Mouse (Mus musculus) forebrain, embryonic 12.5 days (tissue): ENCODE measurements around the gene Nacc1. TPM values are rescaled to one million over a fixed set of nuclear protein-coding genes. Genes with fewer than 3 reads are reported as not detected.

Experiments
- ATAC-seq: fragments of 200-750 bp; cut with Nextera tagmentation; 2 replicates; pipeline ENCODE4 v1.8.0; 2017; ENCODE audit warnings: moderate TSS enrichment; ENCODE audit not compliant: low FRiP score
- H3K27ac ChIP-seq: fragments of 300-500 bp; sonication (generic); 2 replicates; pipeline ENCODE4 v1.5.1; 2016; ENCODE audit warnings: mild to moderate bottlenecking
- H3K27me3 ChIP-seq: fragments of 300-500 bp; sonication (generic); 2 replicates; pipeline ENCODE4 v1.6.1; 2016; ENCODE audit warnings: mild to moderate bottlenecking
- H3K36me3 ChIP-seq: fragments of 300-500 bp; sonication (generic); replicated peaks from 2 replicates; pipeline ENCODE4 v1.6.1; 2016; ENCODE audit warnings: mild to moderate bottlenecking
- H3K4me1 ChIP-seq: fragments of 300-500 bp; sonication (generic); 2 replicates; pipeline ENCODE4 v1.6.1; 2016
- H3K4me2 ChIP-seq: fragments of 300-500 bp; sonication (generic); 2 replicates; pipeline ENCODE4 v1.6.1; 2016; ENCODE audit warnings: mild to moderate bottlenecking, moderate library complexity
- H3K4me3 ChIP-seq: fragments of 300-500 bp; sonication (generic); replicated peaks from 2 replicates; pipeline ENCODE4 v1.5.1; 2016; ENCODE audit warnings: mild to moderate bottlenecking
- H3K9ac ChIP-seq: fragments of 300-500 bp; sonication (generic); 2 replicates; pipeline ENCODE4 v1.6.1; 2016; ENCODE audit warnings: mild to moderate bottlenecking
- H3K9me3 ChIP-seq: fragments of 300-500 bp; sonication (generic); 2 replicates; pipeline ENCODE4 v1.6.1; 2016
- WGBS: fragments of 180-500 bp; shearing (Covaris S2); methylation state at CpG from one replicate; pipeline ENCODE4 v1.1.7; 2016; 5-methylcytosine and 5-hydroxymethylcytosine counted together
- polyA plus RNA-seq: library from polyadenylated mRNA; unstranded; fragments of >200 nt; fragmentation: Nextera tagmentation; extraction: Ambion mirVana; gene quantifications from 2 replicates; pipeline ENCODE4 v1.2.1, GENCODE M21; 2016

Gene Nacc1
- polyA plus RNA-seq, 1 experiment from 2014 or later, result 22.8 TPM

DNA sequence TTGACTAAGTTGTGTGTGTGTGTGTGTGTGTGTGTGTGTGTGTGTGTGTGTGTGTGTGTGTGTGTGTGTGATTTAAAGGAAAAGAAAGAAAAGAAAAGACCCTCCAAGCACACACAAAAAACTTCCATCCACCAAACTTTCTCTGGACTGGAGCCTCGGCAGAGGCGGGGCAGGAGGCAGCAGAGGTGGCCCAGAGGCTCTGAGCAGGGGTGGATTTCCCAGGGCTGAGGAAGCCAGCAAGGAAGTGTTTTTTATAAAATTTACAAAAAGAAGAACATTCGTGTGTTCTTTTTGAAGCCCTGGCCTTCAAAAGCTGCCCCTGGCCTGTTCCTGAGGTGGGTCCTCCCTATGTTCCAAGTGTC lies 25.1 kb upstream of the Nacc1 start:
- peaks cover 84% of the 10 kb centered on the region for H3K4me1 ChIP-seq
- ATAC-seq, result peak; percentile 48
- no peak overlapping the region for H3K4me3 ChIP-seq
- H3K4me2 ChIP-seq, result no peak overlapping the region
- 4% methylated on average over 3 of the region's 3 CpGs for WGBS
- no peaks in the 10 kb centered on the region for H3K9me3 ChIP-seq
- H3K27me3 ChIP-seq, result peaks cover 57% of the 10 kb centered on the region
- H3K27ac ChIP-seq, result peak overlapping the region; percentile 96
- H3K36me3 ChIP-seq, result peaks cover 7% of the 10 kb centered on the region; the same call in 1 of the 2 replicates
- 0 out of 2 replicates have a peak overlapping the region, but pooled peaks have one; percentile 38 for H3K9ac ChIP-seq

DNA sequence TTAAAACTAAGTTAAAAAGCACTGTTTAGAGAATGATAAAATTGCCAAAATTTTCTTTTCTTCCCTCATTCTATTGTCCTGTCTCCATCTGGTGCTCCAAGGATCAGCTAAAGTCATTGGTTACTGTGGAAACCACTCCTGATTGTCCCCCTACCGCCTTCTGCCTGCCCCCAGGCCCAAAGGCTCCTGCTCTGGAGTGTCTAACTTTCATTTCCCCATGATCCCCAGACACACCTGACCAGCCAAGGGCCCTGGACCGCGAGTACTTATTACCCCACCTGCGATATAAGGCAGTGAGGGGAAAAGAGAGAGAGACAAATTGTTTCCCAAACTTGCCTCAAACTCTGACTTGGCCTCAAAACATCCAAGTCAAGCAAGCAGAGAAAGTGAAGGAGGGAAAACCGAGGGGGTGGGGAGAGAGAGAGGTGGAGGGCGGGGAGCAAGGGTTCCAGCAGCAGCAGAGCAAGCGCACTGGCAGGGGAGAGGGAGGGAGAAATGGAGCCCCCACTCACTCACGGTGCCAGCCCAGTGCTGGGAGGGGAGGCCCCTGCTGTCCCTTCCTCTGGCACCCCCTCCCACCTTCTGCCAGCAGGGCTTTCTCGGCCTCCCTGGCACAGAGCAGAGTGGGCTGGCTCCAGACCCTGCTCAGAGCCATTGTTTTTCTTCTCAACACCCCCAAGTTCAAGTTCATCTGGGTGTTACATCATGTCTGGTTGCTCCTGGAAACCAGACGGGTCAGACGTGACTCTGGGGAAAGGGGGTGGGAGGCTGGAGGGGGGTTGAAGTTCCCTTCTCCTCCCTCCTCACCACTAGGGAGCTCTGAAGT lies 24.5 kb upstream of the Nacc1 start:
- H3K4me3 ChIP-seq, result no peak overlapping the region
- WGBS, result 8% methylated on average over 11 of the region's 11 CpGs
- peaks cover 57% of the 10 kb centered on the region for H3K27me3 ChIP-seq
- H3K4me1 ChIP-seq, result peaks cover 90% of the 10 kb centered on the region
- H3K4me2 ChIP-seq, result peak overlapping the region; percentile 15
- peak overlapping the region; percentile 96 for H3K27ac ChIP-seq
- ATAC-seq, result peak; percentile 88
- 0 out of 2 replicates have a peak, but pooled peaks cover 1% of the 10 kb centered on the region for H3K36me3 ChIP-seq
- H3K9ac ChIP-seq, result peak overlapping the region; percentile 39
- no peaks in the 10 kb centered on the region for H3K9me3 ChIP-seq

GRCm38 (mm10) chr8:84711312-84711711 lies 23.6 kb upstream of the Nacc1 start:
- Histone ChIP-seq H3K9me3 (no peaks in the 10 kb centered on the region), H3K4me2 (peak overlapping the region; percentile 15; the same call in 1 of the 2 replicates), H3K9ac (peak overlapping the region; percentile 39; the same call in 1 of the 2 replicates), H3K4me3 (no peak overlapping the region), H3K4me1 (peaks cover 93% of the 10 kb centered on the region), H3K27me3 (peaks cover 59% of the 10 kb centered on the region), H3K36me3 (no peaks in the 10 kb centered on the region), H3K27ac (peak overlapping the region; percentile 96)
- ATAC-seq, result no peak
- WGBS, result 40% methylated on average over 3 of the region's 3 CpGs

DNA sequence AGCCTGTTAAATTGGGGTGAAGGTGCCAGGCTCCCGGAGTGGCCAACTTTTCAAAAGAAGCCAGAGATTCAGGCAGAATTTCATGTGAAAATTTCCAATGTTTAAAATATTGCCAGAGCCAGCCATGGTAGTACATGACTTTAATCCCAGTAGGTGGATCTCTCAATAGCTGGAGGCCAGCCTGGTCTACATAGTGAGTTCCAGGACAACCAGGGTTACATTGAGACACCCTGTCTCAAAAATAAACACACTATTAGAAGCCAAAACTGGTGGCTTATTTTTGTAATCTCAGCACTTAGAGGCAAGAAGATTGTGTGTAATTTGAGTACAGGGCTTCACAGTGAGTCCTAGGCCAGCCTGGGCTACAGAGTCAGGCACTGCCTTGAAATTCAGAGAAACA lies 22.3 kb upstream of the Nacc1 start:
- ATAC-seq, result no peak
- peak overlapping the region; percentile 84 for H3K27ac ChIP-seq
- H3K4me3 ChIP-seq, result no peak overlapping the region
- H3K9me3 ChIP-seq, result no peaks in the 10 kb centered on the region
- H3K9ac ChIP-seq, result peak overlapping the region; percentile 12; the same call in 1 of the 2 replicates
- peaks cover 92% of the 10 kb centered on the region for H3K4me1 ChIP-seq
- 90% methylated on average over 1 of the region's 1 CpGs for WGBS
- peaks cover 60% of the 10 kb centered on the region for H3K27me3 ChIP-seq
- H3K4me2 ChIP-seq, result no peak overlapping the region
- H3K36me3 ChIP-seq, result no peaks in the 10 kb centered on the region

DNA sequence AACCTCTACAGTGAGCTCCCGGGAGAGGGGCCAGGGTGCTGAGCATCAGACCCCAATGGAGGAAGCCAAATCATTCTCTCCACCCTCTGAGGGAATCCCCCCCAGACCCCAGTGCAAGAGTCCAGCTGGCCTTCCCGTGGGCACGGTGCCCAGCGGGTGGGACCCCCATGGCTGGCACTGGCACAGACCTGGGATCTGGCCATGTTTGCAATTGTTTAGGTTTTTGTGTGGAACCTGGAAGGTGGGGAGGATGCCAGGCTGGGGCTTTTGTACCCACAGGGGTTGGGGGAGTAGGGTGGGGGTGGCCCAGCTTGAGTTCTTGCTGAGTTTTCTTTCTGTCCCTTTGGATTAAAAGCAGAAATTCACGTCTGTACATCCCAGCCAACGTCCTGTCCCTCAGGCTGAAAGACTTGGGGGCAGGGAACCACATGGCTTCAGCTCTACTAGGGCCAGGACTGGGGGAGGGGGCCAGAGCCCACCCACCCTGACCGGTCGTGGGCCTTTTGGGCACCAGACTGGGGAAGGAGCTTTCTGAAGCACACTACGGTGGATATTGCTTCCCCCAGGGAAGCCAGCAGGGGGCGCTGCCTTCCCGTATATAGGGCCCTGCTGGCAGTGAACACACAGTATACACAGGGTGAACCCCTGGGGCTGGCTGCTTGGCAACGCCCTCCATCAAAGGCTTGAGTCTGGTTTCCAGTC lies 21.3 kb upstream of the Nacc1 start:
- peak; percentile 73 for ATAC-seq
- Histone ChIP-seq H3K4me1 (peaks cover 91% of the 10 kb centered on the region), H3K27me3 (peaks cover 60% of the 10 kb centered on the region), H3K9me3 (no peaks in the 10 kb centered on the region), H3K36me3 (no peaks in the 10 kb centered on the region), H3K27ac (peak overlapping the region; percentile 84), H3K4me3 (no peak overlapping the region), H3K9ac (0 out of 2 replicates have a peak overlapping the region, but pooled peaks have one; percentile 17), H3K4me2 (peak overlapping the region; percentile 13; the same call in 1 of the 2 replicates)
- 8% methylated on average over 12 of the region's 12 CpGs for WGBS

GRCm38 (mm10) chr8:84708071-84708541 lies 20.4 kb upstream of the Nacc1 start:
- H3K9me3 ChIP-seq, result no peaks in the 10 kb centered on the region
- peaks cover 67% of the 10 kb centered on the region for H3K27me3 ChIP-seq
- peak overlapping the region; percentile 57 for H3K9ac ChIP-seq
- peak overlapping the region; percentile 84 for H3K27ac ChIP-seq
- no peaks in the 10 kb centered on the region for H3K36me3 ChIP-seq
- peaks cover 86% of the 10 kb centered on the region for H3K4me1 ChIP-seq
- WGBS, result 4% methylated on average over 15 of the region's 15 CpGs
- ATAC-seq, result no peak
- peak overlapping the region; percentile 39 for H3K4me2 ChIP-seq
- 0 out of 2 replicates have a peak overlapping the region, but pooled peaks have one; percentile 33 for H3K4me3 ChIP-seq

DNA sequence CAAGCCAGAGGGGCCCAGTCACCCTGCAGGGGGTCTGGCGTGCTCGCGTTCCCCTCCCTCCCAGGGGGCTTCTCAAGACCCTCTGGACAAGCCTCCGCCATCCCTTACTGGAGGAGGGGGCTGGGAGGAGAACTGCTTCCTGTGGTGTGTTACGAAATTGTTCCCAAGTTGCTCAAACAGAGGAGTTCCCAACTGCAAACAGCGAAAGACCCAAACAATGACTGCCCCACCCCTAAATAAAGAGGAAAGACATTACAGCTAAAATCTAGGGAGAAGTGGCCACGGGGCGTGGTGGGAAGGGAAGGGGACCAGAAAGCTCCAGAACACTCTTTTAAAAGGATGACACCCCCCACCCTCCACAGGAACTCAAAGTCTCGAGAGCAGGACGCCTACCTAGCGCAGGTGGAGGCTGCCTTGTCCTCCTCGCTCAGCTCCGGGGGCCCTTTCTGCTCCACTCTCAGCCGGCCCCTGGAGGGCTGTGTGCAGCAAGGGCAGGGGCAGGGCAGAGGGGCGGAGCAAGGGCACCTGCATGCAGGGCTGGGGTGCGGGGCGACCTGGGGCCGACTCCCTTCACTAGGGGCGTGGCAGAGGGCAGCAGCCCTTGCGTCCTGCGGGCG lies 19.7 kb upstream of the Nacc1 start:
- ATAC-seq, result no peak
- WGBS, result 1% methylated on average over 22 of the region's 22 CpGs
- Histone ChIP-seq H3K27ac (peak overlapping the region; percentile 84), H3K36me3 (no peaks in the 10 kb centered on the region), H3K4me2 (peak overlapping the region; percentile 39), H3K4me1 (peaks cover 80% of the 10 kb centered on the region), H3K9ac (peak overlapping the region; percentile 57), H3K4me3 (peak overlapping the region; percentile 33), H3K9me3 (no peaks in the 10 kb centered on the region), H3K27me3 (peaks cover 75% of the 10 kb centered on the region)

GRCm38 (mm10) chr8:84706610-84707266 lies 19.1 kb upstream of the Nacc1 start:
- no peaks in the 10 kb centered on the region for H3K9me3 ChIP-seq
- H3K27ac ChIP-seq, result peak overlapping the region; percentile 84
- H3K4me1 ChIP-seq, result peaks cover 75% of the 10 kb centered on the region
- peaks cover 81% of the 10 kb centered on the region for H3K27me3 ChIP-seq
- H3K4me3 ChIP-seq, result peak overlapping the region; percentile 33
- no peak for ATAC-seq
- H3K4me2 ChIP-seq, result peak overlapping the region; percentile 39
- no peaks in the 10 kb centered on the region for H3K36me3 ChIP-seq
- WGBS, result 1% methylated on average over 45 of the region's 45 CpGs
- H3K9ac ChIP-seq, result peak overlapping the region; percentile 57

DNA sequence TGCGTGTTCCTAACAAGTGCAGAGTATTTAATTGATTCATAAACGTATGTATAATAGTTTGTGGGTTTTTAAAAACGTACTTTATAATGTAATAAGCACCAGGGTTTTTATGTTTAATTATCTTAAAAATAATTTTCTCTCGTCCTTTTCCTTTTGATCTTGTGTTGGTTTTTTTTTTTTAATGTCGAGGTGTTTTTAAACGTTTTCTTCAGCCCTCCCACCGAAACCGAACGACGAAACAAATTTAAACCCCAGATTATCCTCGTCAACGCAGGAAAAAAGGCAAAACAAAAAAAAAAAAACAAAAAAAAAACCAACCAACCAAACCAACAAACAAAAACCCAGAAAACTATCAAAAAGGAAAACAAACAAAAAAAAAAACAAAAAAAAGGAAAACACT lies 18.3 kb upstream of the Nacc1 start:
- H3K4me1 ChIP-seq, result peaks cover 73% of the 10 kb centered on the region
- ATAC-seq, result no peak
- H3K27ac ChIP-seq, result peak overlapping the region; percentile 66; the same call in 1 of the 2 replicates
- peaks cover 82% of the 10 kb centered on the region for H3K27me3 ChIP-seq
- H3K4me2 ChIP-seq, result peak overlapping the region; percentile 47
- peak overlapping the region; percentile 30 for H3K4me3 ChIP-seq
- no peaks in the 10 kb centered on the region for H3K36me3 ChIP-seq
- H3K9ac ChIP-seq, result peak overlapping the region; percentile 57; the same call in 1 of the 2 replicates
- no peaks in the 10 kb centered on the region for H3K9me3 ChIP-seq
- 2% methylated on average over 12 of the region's 12 CpGs for WGBS

GRCm38 (mm10) chr8:84704867-84705831 lies 17.5 kb upstream of the Nacc1 start:
- H3K36me3 ChIP-seq, result no peaks in the 10 kb centered on the region
- peak overlapping the region; percentile 56 for H3K9ac ChIP-seq
- H3K4me2 ChIP-seq, result peak overlapping the region; percentile 47
- peaks cover 86% of the 10 kb centered on the region for H3K27me3 ChIP-seq
- no peak for ATAC-seq
- WGBS, result 1% methylated on average over 61 of the region's 61 CpGs
- H3K27ac ChIP-seq, result peak overlapping the region; percentile 66; the same call in 1 of the 2 replicates
- no peaks in the 10 kb centered on the region for H3K9me3 ChIP-seq
- peaks cover 67% of the 10 kb centered on the region for H3K4me1 ChIP-seq
- H3K4me3 ChIP-seq, result peak overlapping the region; percentile 30
